Mouse (Mus musculus) liver, postnatal 0 days (tissue): ENCODE results near the gene B4galnt2. TPM values are rescaled to one million over a fixed set of nuclear protein-coding genes. Genes with fewer than 3 reads are reported as not detected.
"Not testable (repeated sequence)": the region's sequence is repeated elsewhere in the genome, so short reads cannot be mapped to it uniquely, and the experiment has no call there.

Source experiments
- ATAC-seq: fragments of 200-750 bp; cut with Nextera tagmentation; 2 replicates; pipeline ENCODE4 v1.8.0; 2017; ENCODE audit warnings: mild to moderate bottlenecking, moderate library complexity
- DNase-seq: peaks from one replicate; pipeline ENCODE4 v3.0.0-alpha.2; 2016
- H3K27ac ChIP-seq: fragments of 300-500 bp; sonication (generic); 2 replicates; pipeline ENCODE4 v1.5.1; 2014; ENCODE audit warnings: antibody characterized with exemption, moderate library complexity, mild to moderate bottlenecking, low read depth
- H3K27me3 ChIP-seq: fragments of 300-500 bp; sonication (generic); 2 replicates; pipeline ENCODE4 v1.6.1; 2014; ENCODE audit warnings: low read length, control low read depth, mixed read lengths; ENCODE audit not compliant: insufficient read depth
- H3K36me3 ChIP-seq: fragments of 300-500 bp; sonication (generic); replicated peaks from 2 replicates; pipeline ENCODE4 v1.6.1; 2014; ENCODE audit warnings: mild to moderate bottlenecking, control low read depth, low read length, moderate library complexity, mixed read lengths; ENCODE audit not compliant: insufficient read depth
- H3K4me1 ChIP-seq: fragments of 300-500 bp; sonication (generic); 2 replicates; pipeline ENCODE4 v1.6.1; 2014; ENCODE audit warnings: antibody characterized with exemption, mild to moderate bottlenecking, control low read depth; ENCODE audit not compliant: insufficient read depth
- H3K4me2 ChIP-seq: fragments of 300-500 bp; sonication (generic); 2 replicates; pipeline ENCODE4 v1.6.1; 2014; ENCODE audit warnings: low read depth, mild to moderate bottlenecking, low read length, moderate library complexity, mixed read lengths
- H3K4me3 ChIP-seq: fragments of 300-500 bp; sonication (generic); 2 replicates; pipeline ENCODE4 v1.5.1; 2014; ENCODE audit warnings: low read depth, low read length
- H3K9ac ChIP-seq: fragments of 300-500 bp; sonication (generic); replicated peaks from 2 replicates; pipeline ENCODE4 v1.6.1; 2014; ENCODE audit warnings: mild to moderate bottlenecking, moderate library complexity
- H3K9me3 ChIP-seq: fragments of 300-500 bp; sonication (generic); 2 replicates; pipeline ENCODE4 v1.6.1; 2016; ENCODE audit warnings: mild to moderate bottlenecking, control low read depth, low read length, mixed read lengths
- CTCF ChIP-seq: sonication (generic); IDR thresholded peaks from 2 replicates; pipeline ENCODE4 v1.5.1; 2016; ENCODE audit warnings: antibody characterized with exemption, low read depth
- EP300 ChIP-seq: IDR thresholded peaks from 2 replicates; pipeline ENCODE4 v1.6.1; 2016; ENCODE audit warnings: antibody characterized with exemption, low read depth, mild to moderate bottlenecking
- WGBS: fragments of 180-500 bp; shearing (Covaris S2); extraction: QIAGEN DNeasy Blood & Tissue Kit; methylation state at CpG from one replicate; pipeline ENCODE4 v1.1.7; 2014; ENCODE audit not compliant: insufficient replicate concordance; 5-methylcytosine and 5-hydroxymethylcytosine counted together
- polyA plus RNA-seq: library from polyadenylated mRNA; unstranded; fragments of >200 nt; fragmentation: Nextera tagmentation; extraction: Ambion mirVana; gene quantifications from 2 replicates; pipeline ENCODE4 v1.2.1, GENCODE M21; 2015

The B4galnt2 gene
- polyA plus RNA-seq, 1 experiment from 2014 or later, result 0.18 TPM

- ATAC-seq, result no peak
- no peak overlapping the region for H3K4me3 ChIP-seq
- no peaks in the 10 kb centered on the region for H3K9me3 ChIP-seq
- H3K9ac ChIP-seq, result no peak overlapping the region
- H3K4me2 ChIP-seq, result no peak overlapping the region
- H3K4me1 ChIP-seq, result no peaks in the 10 kb centered on the region
- DNase-seq, result peak; percentile 50
- TF ChIP-seq EP300 (no peak), CTCF (peak; percentile 61)
- 32% methylated on average over 11 of the region's 11 CpGs for WGBS
- H3K36me3 ChIP-seq, result no peaks in the 10 kb centered on the region
- H3K27ac ChIP-seq, result no peak overlapping the region
- no peaks in the 10 kb centered on the region for H3K27me3 ChIP-seq
These were observed 25.3 kb upstream of the B4galnt2 start for GRCm38 (mm10) chr11:95939828-95940507.

DNA sequence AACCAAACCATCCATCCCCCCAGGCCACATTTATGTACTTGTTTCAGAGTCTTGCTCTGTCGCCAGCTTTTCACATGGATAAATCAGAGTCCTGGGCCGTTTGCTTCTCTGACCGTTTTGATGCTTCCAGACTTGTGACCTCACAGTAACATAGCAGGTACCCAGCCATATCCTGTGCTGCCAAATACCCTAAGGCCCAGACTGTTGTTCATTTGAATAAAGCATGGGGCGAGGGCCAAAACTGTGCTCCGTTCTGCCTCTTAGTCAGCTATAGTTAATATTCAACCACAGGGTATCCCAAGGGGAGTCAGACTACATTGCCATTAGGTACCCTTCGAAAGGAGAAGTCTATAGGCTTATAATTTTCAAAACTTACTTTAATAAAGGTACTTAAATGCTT lies 21.7 kb upstream of the B4galnt2 start:
- no peak overlapping the region for H3K9ac ChIP-seq
- no peak overlapping the region for H3K27ac ChIP-seq
- no peaks in the 10 kb centered on the region for H3K9me3 ChIP-seq
- WGBS, result 56% methylated on average over 6 of the region's 6 CpGs
- ATAC-seq, result no peak
- no peak overlapping the region for H3K4me3 ChIP-seq
- TF ChIP-seq EP300 (no peak), CTCF (no peak)
- DNase-seq, result no peak
- H3K36me3 ChIP-seq, result no peaks in the 10 kb centered on the region
- H3K4me2 ChIP-seq, result no peak overlapping the region
- no peaks in the 10 kb centered on the region for H3K4me1 ChIP-seq
- no peaks in the 10 kb centered on the region for H3K27me3 ChIP-seq

- not testable (repeated sequence) for H3K27ac ChIP-seq, ATAC-seq, H3K27me3 ChIP-seq, H3K36me3 ChIP-seq, H3K4me1 ChIP-seq, H3K9ac ChIP-seq, H3K9me3 ChIP-seq, H3K4me3 ChIP-seq, H3K4me2 ChIP-seq, DNase-seq
- 84% methylated on average over 8 of the region's 10 CpGs for WGBS
These were observed 17.5 kb upstream of the B4galnt2 start for GRCm38 (mm10) chr11:95932168-95932567.

DNA sequence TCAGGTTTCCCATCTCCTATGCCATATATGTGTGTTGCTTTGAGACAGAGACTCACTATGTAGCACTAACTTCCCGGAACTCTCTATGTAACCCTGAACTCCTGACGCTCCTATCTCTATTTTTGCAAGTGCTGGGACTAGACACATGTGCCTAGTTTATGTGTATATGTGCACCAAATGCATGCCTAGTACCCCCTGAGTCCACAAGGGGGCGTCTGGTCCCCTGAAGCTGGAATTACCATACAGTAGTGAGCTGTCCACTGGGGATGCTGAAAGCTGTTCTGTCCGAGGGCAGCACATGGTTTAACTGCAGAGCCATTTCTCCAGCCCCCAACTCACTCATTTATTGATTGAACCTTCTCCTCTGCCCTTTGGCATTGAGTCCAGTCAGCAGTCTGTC lies 11.7 kb upstream of the B4galnt2 start:
- ATAC-seq (no peak), DNase-seq (no peak)
- Histone ChIP-seq H3K9ac (no peak overlapping the region), H3K4me1 (no peaks in the 10 kb centered on the region), H3K27ac (no peak overlapping the region), H3K4me2 (no peak overlapping the region), H3K9me3 (peaks cover 7% of the 10 kb centered on the region; the same call in 1 of the 2 replicates), H3K36me3 (no peaks in the 10 kb centered on the region), H3K4me3 (no peak overlapping the region), H3K27me3 (no peaks in the 10 kb centered on the region)
- TF ChIP-seq EP300 (no peak), CTCF (peak; percentile 45)
- 68% methylated on average over 4 of the region's 4 CpGs for WGBS

GRCm38 (mm10) chr11:95925976-95926375 lies 11.3 kb upstream of the B4galnt2 start:
- DNase-seq, result no peak
- Histone ChIP-seq H3K9me3 (peaks cover 7% of the 10 kb centered on the region; the same call in 1 of the 2 replicates), H3K36me3 (no peaks in the 10 kb centered on the region), H3K27ac (no peak overlapping the region), H3K9ac (no peak overlapping the region), H3K4me2 (no peak overlapping the region), H3K27me3 (no peaks in the 10 kb centered on the region), H3K4me1 (no peaks in the 10 kb centered on the region), H3K4me3 (no peak overlapping the region)
- ATAC-seq, result no peak
- WGBS, result 84% methylated on average over 5 of the region's 5 CpGs
- TF ChIP-seq CTCF, result no peak
- no peak for TF ChIP-seq EP300

DNA sequence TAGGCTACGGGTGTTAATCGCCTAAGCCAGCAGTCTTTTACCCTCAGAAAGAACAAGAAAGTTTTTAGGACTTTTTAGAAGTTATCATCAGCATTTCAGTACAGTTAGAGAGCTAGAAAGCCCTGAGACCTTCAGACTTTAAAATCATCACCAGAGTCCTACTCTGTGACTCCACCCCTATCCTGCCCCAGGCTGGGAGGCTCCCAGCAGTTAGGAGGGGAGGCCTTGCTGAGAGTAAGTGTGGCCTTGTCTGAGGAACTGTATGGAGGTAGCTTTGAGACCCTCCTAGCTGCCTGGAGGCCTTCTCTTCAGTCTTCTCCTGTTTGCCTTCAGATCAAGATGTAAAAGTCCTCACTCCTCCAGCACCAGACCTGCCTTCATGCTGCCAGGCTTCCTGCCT lies 9.5 kb upstream of the B4galnt2 start:
- 65% methylated on average over 2 of the region's 2 CpGs for WGBS
- Histone ChIP-seq H3K27me3 (peaks cover 5% of the 10 kb centered on the region; the same call in 1 of the 2 replicates), H3K4me2 (no peak overlapping the region), H3K4me3 (no peak overlapping the region), H3K4me1 (no peaks in the 10 kb centered on the region), H3K9me3 (peaks cover 7% of the 10 kb centered on the region; the same call in 1 of the 2 replicates), H3K9ac (no peak overlapping the region), H3K27ac (no peak overlapping the region), H3K36me3 (no peaks in the 10 kb centered on the region)
- TF ChIP-seq CTCF (no peak), EP300 (no peak)
- DNase-seq (no peak), ATAC-seq (no peak)

DNA sequence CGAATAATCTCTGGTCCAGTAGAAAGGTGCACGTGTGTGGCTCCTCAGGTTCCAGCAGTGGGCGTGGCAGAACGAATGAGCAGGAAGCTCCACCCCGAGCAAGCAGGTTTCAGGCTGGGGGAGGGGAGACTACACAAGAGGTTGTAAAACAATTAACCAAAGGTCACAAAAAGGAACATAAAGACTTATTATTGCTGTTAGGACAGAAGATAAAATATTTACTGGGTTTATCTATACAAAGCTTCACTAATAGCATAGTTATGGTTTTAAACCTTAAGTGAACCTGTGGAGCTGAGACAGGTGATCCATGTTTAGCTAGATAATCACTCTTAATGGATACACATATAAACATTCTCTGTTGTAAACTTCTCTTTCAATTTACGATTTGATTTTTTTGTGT lies 8.8 kb upstream of the B4galnt2 start:
- 4% methylated on average over 3 of the region's 6 CpGs for WGBS
- H3K27me3 ChIP-seq, H3K9me3 ChIP-seq, H3K4me2 ChIP-seq, H3K36me3 ChIP-seq, H3K4me3 ChIP-seq, ATAC-seq, H3K27ac ChIP-seq, DNase-seq, H3K4me1 ChIP-seq, H3K9ac ChIP-seq: not testable (repeated sequence)
